Mouse (Mus musculus): ENCODE results near the gene Cabin1. TPM values are rescaled to one million over a fixed set of nuclear protein-coding genes. Genes with fewer than 3 reads are reported as not detected.

Gene Cabin1
- total RNA-seq, 2 experiments from 2014 or later = 49.4 to 58.5 TPM

- peak in 1 of 2 experiments; percentile 46 for DNase-seq (ENCODE audit: low spot score in 2 of 2)
Measured at GRCm38 (mm10) chr10:75704212-75705185, 59.6 kb downstream of the Cabin1 start.

- no peak for DNase-seq (ENCODE audit: low spot score in 2 of 2)
Measured at GRCm38 (mm10) chr10:75703504-75703903, 60.6 kb downstream of the Cabin1 start.

- DNase-seq (ENCODE audit: low spot score in 2 of 2) = no peak
Measured at GRCm38 (mm10) chr10:75702494-75702893, 61.6 kb downstream of the Cabin1 start.

- no peak for DNase-seq (ENCODE audit: low spot score in 2 of 2)
Measured at GRCm38 (mm10) chr10:75701280-75701679, 62.9 kb downstream of the Cabin1 start.

GRCm38 (mm10) chr10:75697693-75698092, 66.4 kb downstream of the Cabin1 start:
- DNase-seq (ENCODE audit: low spot score in 2 of 2) = no peak

GRCm38 (mm10) chr10:75696597-75697355, 67.4 kb downstream of the Cabin1 start:
- no peak for DNase-seq (ENCODE audit: low spot score in 2 of 2)

GRCm38 (mm10) chr10:75695521-75695920, 68.6 kb downstream of the Cabin1 start:
- DNase-seq (ENCODE audit: low spot score in 2 of 2) = no peak

GRCm38 (mm10) chr10:75695078-75695477, 69.1 kb downstream of the Cabin1 start:
- DNase-seq (ENCODE audit: low spot score in 2 of 2) = no peak

GRCm38 (mm10) chr10:75694567-75694966, 69.6 kb downstream of the Cabin1 start:
- DNase-seq (ENCODE audit: low spot score in 2 of 2) = no peak

- no peak for DNase-seq (ENCODE audit: low spot score in 2 of 2)
Measured at GRCm38 (mm10) chr10:75693451-75694233, 70.5 kb downstream of the Cabin1 start.

GRCm38 (mm10) chr10:75688598-75688997, 75.5 kb downstream of the Cabin1 start:
- DNase-seq (ENCODE audit: low spot score in 2 of 2) = no peak

GRCm38 (mm10) chr10:75686724-75687123, 77.4 kb downstream of the Cabin1 start:
- DNase-seq (ENCODE audit: low spot score in 2 of 2) = no peak

GRCm38 (mm10) chr10:75684035-75685004, 79.8 kb downstream of the Cabin1 start:
- DNase-seq (ENCODE audit: low spot score in 2 of 2) = no peak

GRCm38 (mm10) chr10:75680574-75681001, 83.6 kb downstream of the Cabin1 start:
- DNase-seq (ENCODE audit: low spot score in 2 of 2) = no peak

- no peak for DNase-seq (ENCODE audit: low spot score in 2 of 2)
Measured at GRCm38 (mm10) chr10:75679204-75679603, 84.9 kb downstream of the Cabin1 start.

GRCm38 (mm10) chr10:75677989-75678388, 86.2 kb downstream of the Cabin1 start:
- DNase-seq (ENCODE audit: low spot score in 2 of 2) = no peak

- DNase-seq (ENCODE audit: low spot score in 2 of 2) = no peak
Measured at GRCm38 (mm10) chr10:75677571-75677970, 86.6 kb downstream of the Cabin1 start.

GRCm38 (mm10) chr10:75676819-75677565, 87.1 kb downstream of the Cabin1 start:
- DNase-seq (ENCODE audit: low spot score in 2 of 2) = no peak

GRCm38 (mm10) chr10:75676286-75676685, 87.9 kb downstream of the Cabin1 start:
- DNase-seq (ENCODE audit: low spot score in 2 of 2) = no peak

Measured in adrenal gland, postnatal 4 days (tissue).